Mouse (Mus musculus): Measurements from ENCODE around the gene Gm8362. TPM values are rescaled to one million over a fixed set of nuclear protein-coding genes. Genes with fewer than 3 reads are reported as not detected.
"Not testable (repeated sequence)": the region's sequence is repeated elsewhere in the genome, so short reads cannot be mapped to it uniquely, and the experiment has no call there.

Gm8362 gene
- polyA plus RNA-seq (2015; fragmentation: Nextera tagmentation; extraction: Ambion mirVana), result not detected in 2 replicates

- not testable (repeated sequence) for ATAC-seq (replicated peaks); H3K36me3 ChIP-seq (replicated peaks); H3K27ac ChIP-seq; H3K9ac ChIP-seq; H3K27me3 ChIP-seq (replicated peaks); H3K4me1 ChIP-seq; H3K4me3 ChIP-seq; H3K9me3 ChIP-seq; H3K4me2 ChIP-seq
- WGBS, result 80% methylated on average over 1 of the region's 1 CpGs
These were observed at the start of gene Gm8362 for GRCm38 (mm10) chr14:6774311-6774710. Gene Gm8362, minus strand, starts transcription at chr14:6774411.

- not testable (repeated sequence) for H3K9me3 ChIP-seq; H3K36me3 ChIP-seq (replicated peaks); H3K4me3 ChIP-seq; H3K9ac ChIP-seq; H3K4me2 ChIP-seq; ATAC-seq (replicated peaks); H3K27ac ChIP-seq; H3K4me1 ChIP-seq; H3K27me3 ChIP-seq (replicated peaks)
- WGBS, result 92% methylated on average over 3 of the region's 3 CpGs
These were observed 49.1 kb upstream of the Gm8362 start for GRCm38 (mm10) chr14:6823297-6823696.

GRCm38 (mm10) chr14:6757231-6757536 lies 17.0 kb downstream of the Gm8362 start:
- Histone ChIP-seq H3K4me2 (peak overlapping the region; percentile 44), H3K4me3 (peak overlapping the region; percentile 46)
- H3K9ac ChIP-seq; H3K4me1 ChIP-seq; H3K27me3 ChIP-seq (replicated peaks); H3K36me3 ChIP-seq (replicated peaks); H3K9me3 ChIP-seq; ATAC-seq (replicated peaks); H3K27ac ChIP-seq: not testable (repeated sequence)
- WGBS, result 4% methylated on average over 6 of the region's 13 CpGs

GRCm38 (mm10) chr14:6756384-6757230 lies 17.6 kb downstream of the Gm8362 start:
- Histone ChIP-seq H3K4me3 (peak overlapping the region; percentile 46), H3K4me2 (peak overlapping the region; percentile 44), H3K9ac (peak overlapping the region; percentile 42; the same call in 1 of the 2 replicates), H3K27ac (peak overlapping the region; percentile 50; the same call in 1 of the 2 replicates)
- H3K36me3 ChIP-seq (replicated peaks); H3K4me1 ChIP-seq; ATAC-seq (replicated peaks); H3K9me3 ChIP-seq; H3K27me3 ChIP-seq (replicated peaks): not testable (repeated sequence)
- WGBS, result 2% methylated on average over 36 of the region's 67 CpGs

- H3K4me3 ChIP-seq; H3K9me3 ChIP-seq; H3K27ac ChIP-seq; H3K4me2 ChIP-seq; H3K27me3 ChIP-seq (replicated peaks); H3K4me1 ChIP-seq; ATAC-seq (replicated peaks); H3K9ac ChIP-seq; H3K36me3 ChIP-seq (replicated peaks): not testable (repeated sequence)
- WGBS, result no CpG with 5 or more reads among the region's 2 CpGs
These were observed 32.0 kb downstream of the Gm8362 start, which contains the start of gene Gm3636 for GRCm38 (mm10) chr14:6742232-6742631. Gene Gm3636, minus strand, starts transcription at chr14:6742332.

GRCm38 (mm10) chr14:6720151-6720550 lies 54.1 kb downstream of the Gm8362 start, which contains the start of gene Gm8050:
Gene Gm8050, minus strand, starts transcription at chr14:6720251.
- not testable (repeated sequence) for H3K9ac ChIP-seq; ATAC-seq (replicated peaks); H3K4me2 ChIP-seq; H3K4me3 ChIP-seq; H3K27ac ChIP-seq; H3K9me3 ChIP-seq; H3K4me1 ChIP-seq; H3K27me3 ChIP-seq (replicated peaks); H3K36me3 ChIP-seq (replicated peaks)
- WGBS, result 92% methylated on average over 1 of the region's 2 CpGs

Other genes with a start within 250 kb of the Gm8362 start
- gene Gm8356, start 237.1 kb downstream of the Gm8362 start, polyA plus RNA-seq (2015; fragmentation: Nextera tagmentation; extraction: Ambion mirVana), result not detected in 2 replicates
- 1.5 and 2.0 TPM in 2 replicates for gene Gm3629, start 183.8 kb downstream of the Gm8362 start, polyA plus RNA-seq (2015; fragmentation: Nextera tagmentation; extraction: Ambion mirVana)
- 0.36 TPM in 1 of 2 replicates, not detected in the other for gene Gm3460, start 152.0 kb downstream of the Gm8362 start, polyA plus RNA-seq (2015; fragmentation: Nextera tagmentation; extraction: Ambion mirVana)
- gene Gm10251, start 90.2 kb downstream of the Gm8362 start, polyA plus RNA-seq (2015; fragmentation: Nextera tagmentation; extraction: Ambion mirVana), result not detected in 2 replicates
- gene Gm8050, start 54.2 kb downstream of the Gm8362 start, polyA plus RNA-seq (2015; fragmentation: Nextera tagmentation; extraction: Ambion mirVana), result not detected in 2 replicates
- gene Gm3636, start 32.1 kb downstream of the Gm8362 start, polyA plus RNA-seq (2015; fragmentation: Nextera tagmentation; extraction: Ambion mirVana), result 18.6 and 20.1 TPM in 2 replicates
- gene Gm3642, start 65.9 kb upstream of the Gm8362 start, polyA plus RNA-seq (2015; fragmentation: Nextera tagmentation; extraction: Ambion mirVana), result not detected in 2 replicates
- 9.7 and 11.4 TPM in 2 replicates for gene Gm3667, start 115.6 kb upstream of the Gm8362 start, polyA plus RNA-seq (2015; fragmentation: Nextera tagmentation; extraction: Ambion mirVana)
- gene Gm6356, start 199.4 kb upstream of the Gm8362 start, polyA plus RNA-seq (2015; fragmentation: Nextera tagmentation; extraction: Ambion mirVana), result not detected in 2 replicates